Mouse (Mus musculus) common myeloid progenitor, adult 5-6 weeks (primary cell): ENCODE measurements at regions not wholly inside any gene's neighbourhood (a gene's known extent, or its start where the extent isn't known, plus 50 kb on each side); places are given as distances from the start of the nearest gene placed in this dataset.
A peak's percentile ranks its signal among the peaks of the same experiment; 100 is the strongest.
"Not testable (repeated sequence)": the region's sequence is repeated elsewhere in the genome, so short reads cannot be mapped to it uniquely, and the experiment has no call there.

Source experiments
- ATAC-seq: replicated peaks from 2 replicates; pipeline ENCODE4 v1.8.0; 2016; ENCODE audit warnings: low read depth, mild to moderate bottlenecking, moderate TSS enrichment, inconsistent platforms; ENCODE audit not compliant: poor library complexity, severe bottlenecking

GRCm38 (mm10) chr4:28064935-28065334, 748.0 kb upstream of the Epha7 start:
- no peak for ATAC-seq

- no peak for ATAC-seq
Observed at GRCm38 (mm10) chr4:28065828-28066227, 747.1 kb upstream of the Epha7 start.

DNA sequence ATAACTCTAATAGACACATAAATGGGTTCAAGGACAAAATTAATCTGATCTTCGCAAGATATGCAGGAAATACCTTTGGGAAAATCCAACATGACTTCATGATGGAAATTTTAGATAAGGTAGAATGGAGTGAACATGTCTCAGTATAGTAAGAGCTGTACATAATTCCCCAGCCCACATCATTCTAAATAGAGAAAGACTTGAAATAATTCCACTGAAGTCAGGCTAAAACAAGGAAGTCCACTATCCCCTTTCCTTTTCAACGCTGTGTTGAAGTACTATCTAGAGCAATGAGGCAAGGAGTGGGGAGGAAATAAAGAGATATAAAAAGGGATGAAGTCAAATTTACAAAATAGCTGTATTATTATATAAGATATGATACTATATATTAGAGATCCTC, 733.9 kb upstream of the Epha7 start:
- ATAC-seq = no peak

DNA sequence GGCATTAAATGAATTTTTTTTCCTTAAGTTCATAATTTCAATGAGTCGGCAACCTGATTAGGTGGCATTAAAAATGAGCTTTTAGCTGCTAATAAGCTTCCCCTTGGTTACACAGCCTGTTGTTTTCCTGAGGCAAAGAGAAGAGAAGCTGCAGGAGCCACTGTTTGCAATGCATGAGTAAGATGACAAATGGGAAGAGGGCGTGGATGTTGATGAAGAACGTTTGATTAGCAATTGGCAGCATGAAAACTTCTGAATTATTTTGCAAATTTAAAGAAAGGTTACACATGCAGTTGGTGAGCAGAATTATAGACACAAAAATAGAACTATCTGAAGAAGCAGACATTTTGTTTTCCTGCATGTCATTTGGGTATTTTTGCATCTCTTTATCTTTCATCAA, 720.1 kb upstream of the Epha7 start:
- no peak for ATAC-seq

DNA sequence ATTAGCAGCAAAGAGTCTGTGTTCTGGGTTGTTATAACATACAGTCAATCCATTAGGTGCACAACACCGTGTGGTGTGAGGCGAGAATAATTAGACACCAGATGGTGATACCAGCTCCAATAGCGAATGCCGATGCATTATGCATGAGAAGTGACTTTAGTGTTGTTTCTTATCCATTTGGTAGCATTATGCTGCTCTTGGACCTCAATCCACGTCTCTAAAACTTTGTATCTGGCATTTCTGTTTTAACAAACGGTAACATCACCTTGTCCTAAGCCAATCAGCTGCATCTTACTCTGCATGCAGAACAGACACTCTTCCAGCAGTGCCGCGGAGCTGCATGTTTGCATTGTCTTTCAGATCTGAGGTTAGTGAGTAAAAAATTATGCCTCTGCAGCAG, 669.8 kb upstream of the Epha7 start:
- no peak for ATAC-seq

GRCm38 (mm10) chr4:28155116-28155515, 657.8 kb upstream of the Epha7 start:
- ATAC-seq = no peak

DNA sequence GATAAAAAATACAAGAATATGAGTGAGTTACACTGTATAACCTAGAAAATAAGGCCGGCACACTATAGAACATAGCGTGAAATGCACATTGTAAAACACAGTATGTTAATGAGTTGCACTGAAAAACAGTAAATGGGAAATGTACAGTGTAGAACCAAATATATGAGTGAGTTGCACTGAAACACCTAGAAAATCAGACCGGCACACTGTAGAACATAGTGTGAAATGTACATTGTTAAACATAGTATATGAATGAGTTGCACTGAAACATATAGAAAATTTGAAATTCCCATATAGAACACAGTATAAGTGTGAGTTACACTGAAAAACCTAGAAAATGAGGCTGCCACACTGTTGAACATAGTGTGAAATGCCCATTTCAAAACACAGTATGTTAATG, 636.2 kb upstream of the Epha7 start:
- ATAC-seq = peak; percentile 100

DNA sequence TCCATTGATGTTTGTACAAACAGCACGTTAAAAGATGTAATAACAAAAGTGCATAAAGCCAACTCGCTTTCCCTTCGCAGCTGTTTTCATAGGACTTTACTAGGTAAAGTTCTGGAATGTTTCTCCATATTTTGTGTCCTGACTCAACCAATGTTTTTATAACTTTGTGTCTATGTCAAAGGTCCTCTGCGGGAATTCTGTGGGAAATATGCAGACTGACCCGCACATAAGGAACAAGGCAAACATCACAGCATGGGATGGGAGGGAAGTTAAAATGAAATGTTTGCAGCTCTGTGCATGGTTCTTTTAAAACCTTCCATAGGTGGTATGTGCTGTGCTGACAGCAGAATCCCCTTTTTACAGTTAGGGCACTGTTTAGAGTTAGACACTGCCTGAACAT, 622.1 kb upstream of the Epha7 start:
- ATAC-seq = no peak

- no peak for ATAC-seq
Observed at GRCm38 (mm10) chr4:28227594-28228208, 585.2 kb upstream of the Epha7 start.

GRCm38 (mm10) chr4:28235516-28235915, 577.4 kb upstream of the Epha7 start:
- ATAC-seq = not testable (repeated sequence)

DNA sequence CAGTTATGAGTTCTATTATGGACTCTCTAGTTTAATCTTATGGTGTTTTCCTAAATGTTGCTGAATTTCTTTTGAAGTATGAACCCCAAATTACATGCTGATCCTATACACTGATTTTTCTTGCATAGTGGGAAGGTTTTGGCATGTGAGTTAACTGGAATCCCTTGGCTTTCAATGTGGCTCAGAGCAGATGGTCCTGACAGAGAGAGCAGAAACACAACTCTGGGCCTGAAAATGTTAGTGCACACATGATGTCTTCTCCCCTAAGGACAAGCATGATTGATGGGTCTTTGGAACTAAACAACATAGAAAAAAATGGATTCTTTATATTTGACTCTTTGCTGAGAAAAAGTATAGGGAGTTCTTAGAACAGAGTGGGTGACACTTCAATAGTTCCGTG, 570.7 kb upstream of the Epha7 start:
- ATAC-seq = no peak
